Mouse (Mus musculus) lung, postnatal 14 days (tissue): ENCODE measurements around the gene Lrguk.

Experiments
- DNase-seq: peaks from one replicate; pipeline ENCODE4 v3.0.0; 2021

Lrguk gene

GRCm38 (mm10) chr6:34179911-34180310, 150.7 kb downstream of the Lrguk start:
- DNase-seq = no peak

GRCm38 (mm10) chr6:34181961-34182360, 152.7 kb downstream of the Lrguk start:
- DNase-seq = no peak

GRCm38 (mm10) chr6:34183326-34183725, 154.1 kb downstream of the Lrguk start:
- DNase-seq = no peak
